Mouse (Mus musculus): ENCODE data around the gene Tas2r139. TPM values are rescaled to one million over a fixed set of nuclear protein-coding genes. Genes with fewer than 3 reads are reported as not detected.
"Not testable (repeated sequence)": the region's sequence is repeated elsewhere in the genome, so short reads cannot be mapped to it uniquely, and the experiment has no call there.

Gene Tas2r139
- total RNA-seq (2021), result not detected
- long read RNA-seq, result 0 reads

DNA sequence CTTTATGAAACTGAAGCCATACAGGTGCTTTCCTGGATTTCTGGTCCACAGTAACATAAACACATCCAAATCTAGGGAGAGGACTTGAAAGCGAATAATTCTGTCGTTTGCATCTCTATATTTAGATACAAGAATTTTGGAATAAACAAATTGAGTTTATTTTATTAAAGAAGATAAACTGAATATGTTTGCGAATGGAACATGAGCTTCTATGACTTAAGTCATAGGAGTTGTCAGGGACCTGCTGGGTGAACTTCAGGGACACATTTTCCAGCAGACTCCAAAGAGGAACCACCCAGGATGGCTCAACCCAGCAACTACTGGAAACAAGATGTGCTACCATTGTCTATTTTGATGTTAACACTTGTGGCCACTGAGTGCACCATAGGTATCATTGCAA, at the start of gene Tas2r139:
Gene Tas2r139 (plus strand): TSS at position 301 of the 400 bp plus-strand sequence.
- DNase-seq (ENCODE audit: low spot score in 2 of 2), result no peak

- DNase-seq (ENCODE audit: low spot score in 2 of 2), result not testable (repeated sequence)
Observed at GRCm38 (mm10) chr6:42151115-42151514, 10.4 kb downstream of the Tas2r139 start.

DNA sequence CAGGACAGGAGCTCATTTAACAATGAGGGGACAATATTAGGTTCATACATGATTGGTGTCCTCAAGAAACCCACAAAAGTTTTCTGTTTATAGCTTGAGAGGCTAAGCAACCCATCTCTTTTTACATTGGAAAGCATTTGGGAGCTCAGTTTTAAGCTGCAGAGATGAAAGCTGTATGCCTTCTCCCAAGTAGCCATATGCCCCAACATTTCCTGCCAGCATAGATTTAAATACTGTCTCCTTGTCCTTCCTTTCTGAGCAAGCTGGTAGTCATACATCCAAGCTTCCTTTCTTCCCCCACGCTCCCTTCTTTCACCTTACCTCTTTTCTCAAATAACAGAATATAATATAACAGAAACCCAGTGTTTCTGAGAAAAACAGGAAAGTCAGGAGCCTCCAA, 41.7 kb downstream of the Tas2r139 start:
- DNase-seq (ENCODE audit: low spot score in 2 of 2), result no peak

DNA sequence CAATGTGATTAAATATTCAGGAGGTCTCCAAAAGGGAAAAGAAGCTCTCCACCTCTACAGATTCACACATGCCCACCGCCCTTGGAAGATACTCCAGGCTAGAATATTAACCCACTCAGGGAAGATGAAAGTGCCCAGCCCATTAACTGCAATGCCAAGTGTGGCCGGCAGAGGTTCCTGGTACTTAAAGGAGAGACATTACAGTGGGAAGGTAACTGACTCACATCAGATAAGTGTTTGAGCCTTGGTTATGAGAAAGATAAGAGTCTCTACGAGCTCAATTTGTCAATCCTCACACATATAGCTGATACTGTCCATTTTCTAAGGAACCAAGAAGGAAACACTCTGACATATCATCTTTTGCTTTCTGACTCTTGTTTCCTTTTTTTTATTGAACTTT, 45.5 kb downstream of the Tas2r139 start:
- DNase-seq (ENCODE audit: low spot score in 2 of 2), result no peak

Other genes starting within 250 kb of the Tas2r139 start
- not detected for gene Sval1, start 189.3 kb upstream of the Tas2r139 start, total RNA-seq (2021)
- not detected for gene Sval3, start 172.8 kb upstream of the Tas2r139 start, total RNA-seq (2021)
- gene Sva, start 102.5 kb upstream of the Tas2r139 start, total RNA-seq (2021), result not detected
- gene Tas2r144, start 74.4 kb downstream of the Tas2r139 start, total RNA-seq (2021), result not detected
- 1 to 10 TPM; 7.1 to 8.5 TPM for gene Gstk1, start 105.0 kb downstream of the Tas2r139 start, total RNA-seq (2021)
- not detected for gene Tmem139, start 121.0 kb downstream of the Tas2r139 start, total RNA-seq (2021)
- 10 to 100 TPM; 28.0 to 32.2 TPM for gene Casp2, start 124.0 kb downstream of the Tas2r139 start, total RNA-seq (2021)
- 1 to 10 TPM; 2.9 to 4.2 TPM for gene Clcn1, start 145.7 kb downstream of the Tas2r139 start, total RNA-seq (2021)
- 10 to 100 TPM; 75.7 to 81.3 TPM for gene Fam131b, start 183.7 kb downstream of the Tas2r139 start, total RNA-seq (2021)
- gene Zyx, start 208.7 kb downstream of the Tas2r139 start, total RNA-seq (2021), result 10 to 100 TPM; 54.0 to 56.2 TPM
- gene Epha1, start 232.3 kb downstream of the Tas2r139 start, total RNA-seq (2021), result under 1 TPM in 1 of 2 experiments, not detected in 1; 0.39 TPM